Mouse (Mus musculus) kidney, adult 8-10 months (tissue): Measurements from ENCODE around the gene H2-M11.

Experiments
- DNase-seq, 2 experiments: peaks; one replicate each; pipeline ENCODE4 v3.0.0; 2022

Gene H2-M11

DNA sequence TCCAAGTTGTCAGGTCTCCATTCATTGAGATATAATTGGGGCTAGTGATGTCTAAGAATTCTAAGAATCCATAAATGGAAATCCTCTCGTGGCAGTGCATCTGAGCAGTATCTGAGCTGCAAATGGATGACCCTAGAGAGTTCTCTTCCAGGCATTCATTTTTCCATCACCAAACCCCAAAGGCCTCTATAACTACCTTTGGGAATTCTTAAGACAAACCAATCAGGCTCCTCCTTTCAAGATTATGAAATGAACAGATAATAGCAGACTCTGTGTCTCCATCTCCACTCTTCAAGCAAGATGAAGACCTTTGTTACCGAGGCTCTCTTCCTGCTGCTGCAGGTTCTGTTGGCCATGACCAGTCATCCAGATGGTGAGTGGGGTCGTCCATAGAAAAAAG, at the start of gene H2-M11:
H2-M11 (plus strand) TSS at position 301 of the 400 bp plus-strand sequence.
- DNase-seq, result no peak

DNA sequence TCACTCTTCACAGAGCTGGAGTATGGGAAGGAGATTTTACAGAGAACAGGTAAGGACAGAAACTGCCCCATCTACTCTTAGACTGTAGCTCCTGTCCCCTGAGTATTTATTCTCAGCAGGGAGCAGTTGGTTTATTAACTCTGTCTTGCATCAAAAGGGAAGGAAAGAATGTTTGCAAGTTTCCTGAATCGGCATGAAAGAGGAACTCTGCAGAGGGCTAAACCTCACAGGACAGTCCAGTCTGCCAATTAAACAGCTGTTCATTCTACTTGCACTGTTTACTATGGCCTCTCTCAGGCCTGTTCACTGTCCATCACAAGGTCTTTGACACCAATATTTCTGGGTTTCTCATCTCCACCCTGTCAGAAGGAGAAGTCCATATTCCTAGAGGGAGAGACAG, 46.4 kb upstream of the H2-M11 start:
- no peak for DNase-seq

DNA sequence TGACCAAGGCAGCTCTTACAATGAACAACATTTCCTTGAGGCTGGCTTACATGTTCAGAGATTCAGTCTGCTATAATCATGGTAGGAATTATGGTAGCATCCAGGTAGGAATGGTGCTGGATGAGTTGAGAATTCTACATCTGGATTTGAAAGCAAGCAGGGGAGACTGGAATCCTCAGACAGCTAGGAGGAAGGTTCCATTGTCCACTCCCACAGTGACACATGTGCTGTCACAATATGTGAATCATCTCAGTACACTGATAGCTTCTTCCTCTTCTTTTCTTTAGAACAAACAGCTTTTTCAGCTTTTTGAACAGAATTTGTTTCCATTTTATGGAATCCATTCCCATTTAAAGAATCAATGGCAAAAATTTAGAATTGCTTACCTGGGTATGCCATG, 43.0 kb upstream of the H2-M11 start:
- no peak for DNase-seq
